Mouse (Mus musculus) left cerebral cortex, postnatal 36 days (tissue): Measurements from ENCODE around the gene Pi4kb. TPM values are rescaled to one million over a fixed set of nuclear protein-coding genes. Genes with fewer than 3 reads are reported as not detected.
"Not testable (repeated sequence)": the region's sequence is repeated elsewhere in the genome, so short reads cannot be mapped to it uniquely, and the experiment has no call there.

Experiments
- DNase-seq, 2 experiments: peaks; one replicate each; pipeline ENCODE4 v3.0.0; 2021 to 2022; ENCODE audit warnings: low spot score in 2 of 2, mixed read lengths in 1 of 2
- intact Hi-C: fragments of 180-260 bp; cut with DNase I; formaldehyde crosslinking; loops from one replicate; pipeline ENCODE4 v1.15.1; 2025
- total RNA-seq, 2 experiments: library from RNA; stranded (reverse); gene quantifications; 2 replicates each; pipeline ENCODE4 v1.2.3; 2021

Gene Pi4kb
- 10 to 100 TPM; 55.4 to 57.1 TPM for total RNA-seq

DNA sequence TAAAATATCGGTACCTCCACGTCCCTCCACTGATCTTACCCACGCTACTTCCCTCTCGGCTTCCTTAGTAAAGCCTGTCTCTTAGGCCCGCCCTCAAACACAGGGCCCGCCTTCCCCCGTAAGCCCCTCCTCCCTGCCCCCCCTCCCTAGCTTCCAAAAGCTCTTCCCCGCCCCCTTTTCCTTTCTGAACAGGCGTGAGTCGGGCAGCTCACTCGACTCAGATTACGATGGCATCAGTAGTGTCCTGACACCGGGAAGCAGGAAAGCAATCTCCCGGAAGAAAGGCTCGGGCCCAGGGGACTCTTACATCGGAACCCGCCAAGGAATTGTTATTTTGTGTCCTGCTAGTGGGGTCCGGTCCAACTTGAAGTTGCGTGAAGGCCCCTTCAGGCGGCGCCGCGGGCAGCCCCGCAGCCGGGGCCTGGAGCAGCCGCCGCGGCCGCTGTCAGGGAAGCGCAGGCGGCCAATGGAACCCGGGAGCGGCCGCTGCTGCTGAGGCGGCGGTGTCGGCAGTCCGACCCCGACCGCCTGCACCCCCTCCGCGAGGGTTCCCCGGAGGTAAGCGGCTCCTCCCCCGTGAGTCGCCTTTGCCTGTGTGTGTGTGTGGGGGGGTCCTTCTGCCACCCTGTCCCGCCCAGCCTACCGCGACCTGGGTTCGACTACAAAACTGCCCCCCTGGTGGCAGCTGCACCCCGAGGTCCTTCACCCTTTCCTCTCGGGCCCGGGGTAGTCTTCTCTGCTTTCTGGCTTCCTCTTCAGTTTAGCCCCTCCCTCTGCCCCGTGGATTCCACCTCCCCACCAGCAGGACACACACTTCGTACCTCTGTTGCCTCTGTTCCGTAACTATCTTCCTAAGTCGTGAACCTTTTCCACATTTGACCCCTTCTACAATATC lies at the start of gene Pi4kb:
Gene Pi4kb, plus strand, starts transcription at position 204 of the 895 bp plus-strand sequence.
- peak; percentile 85 to 86 for DNase-seq
- intact Hi-C loops: loop anchor here (2.0 kb wide), 1 partner anchor 22 kb away; no protein-coding TSS in a partner anchor

DNA sequence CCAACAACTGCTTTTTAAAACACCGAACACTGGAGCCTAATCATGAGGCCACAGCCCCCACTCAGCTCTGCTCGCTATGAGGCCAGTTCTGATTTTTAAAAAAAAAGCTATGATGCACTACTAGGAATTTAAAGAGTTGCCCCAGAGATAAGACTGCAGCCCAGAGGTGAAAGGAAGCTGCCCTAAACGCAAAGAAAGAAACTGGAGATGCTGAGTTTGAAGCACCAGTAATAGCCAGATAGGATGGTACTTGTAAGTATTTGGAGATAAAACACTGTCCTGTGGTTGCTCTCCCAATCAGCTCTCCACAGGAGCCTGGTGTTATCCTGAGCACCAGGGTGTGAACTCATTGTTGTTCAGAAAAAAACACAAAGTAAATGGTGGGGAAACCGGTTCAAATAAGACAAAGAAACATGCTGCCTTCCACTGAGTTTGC lies 48.2 kb upstream of the Pi4kb start:
- DNase-seq, intact Hi-C loops: not testable (repeated sequence)

DNA sequence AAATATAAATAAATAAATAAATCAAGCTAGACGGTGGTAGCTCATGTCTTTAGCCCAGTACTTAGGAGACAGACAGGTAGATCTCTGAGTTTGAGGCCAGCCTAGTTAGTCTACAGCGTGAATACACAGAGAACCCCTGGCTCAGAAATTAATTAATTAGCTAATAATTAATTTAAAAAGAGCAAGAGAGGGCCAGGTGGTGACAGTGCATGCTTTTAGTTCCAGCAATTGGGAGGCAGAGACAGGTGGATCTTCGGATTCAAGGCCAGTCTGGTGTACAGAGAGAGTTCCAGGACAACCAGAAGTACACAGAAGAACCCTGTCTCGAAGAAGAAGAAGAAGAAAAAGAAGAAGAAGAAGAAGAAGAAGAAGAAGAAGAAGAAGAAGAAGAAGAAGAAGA lies 45.6 kb upstream of the Pi4kb start:
- DNase-seq, intact Hi-C loops: not testable (repeated sequence)

DNA sequence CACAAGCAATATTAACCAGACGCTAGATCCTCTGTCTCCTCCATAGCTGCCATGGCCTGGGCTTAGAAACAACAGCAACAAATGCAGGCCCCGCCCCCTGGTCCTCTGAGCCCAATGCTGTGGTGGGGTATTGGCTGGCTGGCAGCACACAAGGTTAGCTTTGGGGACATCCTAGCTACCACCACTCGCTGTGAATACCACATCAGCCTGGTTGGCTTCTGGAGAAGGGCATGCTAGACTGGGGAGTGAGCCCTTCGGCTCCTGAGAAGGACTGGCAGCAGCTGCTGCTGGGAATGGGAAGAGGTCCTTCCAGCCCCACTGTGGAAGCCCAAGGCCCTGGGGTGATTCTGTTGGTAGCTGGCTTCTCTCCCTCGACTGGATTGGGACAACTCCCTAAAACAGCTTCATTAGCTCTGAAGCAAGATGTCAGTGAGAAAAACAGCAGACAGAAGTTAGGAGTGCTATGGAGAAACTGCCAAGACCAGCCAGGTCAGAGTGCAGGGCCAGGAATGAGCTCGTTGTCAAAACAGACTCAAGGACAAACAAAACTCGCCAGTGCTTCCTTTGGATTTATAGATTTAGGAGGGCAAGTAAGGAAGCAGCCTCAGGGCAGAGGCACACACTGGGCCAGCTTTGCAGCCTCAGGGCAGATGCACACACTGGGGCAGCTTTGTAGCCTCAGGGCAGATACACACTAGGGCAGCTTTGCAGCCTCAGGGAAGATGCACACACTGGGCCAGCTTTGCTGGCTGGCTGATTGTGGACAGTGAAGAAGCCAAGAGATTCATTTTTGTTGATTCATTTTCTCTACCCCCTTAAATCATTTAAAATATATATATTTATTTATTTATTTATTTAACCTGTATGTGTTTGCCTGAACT lies 43.9 kb upstream of the Pi4kb start:
- intact Hi-C loops, DNase-seq: not testable (repeated sequence)

DNA sequence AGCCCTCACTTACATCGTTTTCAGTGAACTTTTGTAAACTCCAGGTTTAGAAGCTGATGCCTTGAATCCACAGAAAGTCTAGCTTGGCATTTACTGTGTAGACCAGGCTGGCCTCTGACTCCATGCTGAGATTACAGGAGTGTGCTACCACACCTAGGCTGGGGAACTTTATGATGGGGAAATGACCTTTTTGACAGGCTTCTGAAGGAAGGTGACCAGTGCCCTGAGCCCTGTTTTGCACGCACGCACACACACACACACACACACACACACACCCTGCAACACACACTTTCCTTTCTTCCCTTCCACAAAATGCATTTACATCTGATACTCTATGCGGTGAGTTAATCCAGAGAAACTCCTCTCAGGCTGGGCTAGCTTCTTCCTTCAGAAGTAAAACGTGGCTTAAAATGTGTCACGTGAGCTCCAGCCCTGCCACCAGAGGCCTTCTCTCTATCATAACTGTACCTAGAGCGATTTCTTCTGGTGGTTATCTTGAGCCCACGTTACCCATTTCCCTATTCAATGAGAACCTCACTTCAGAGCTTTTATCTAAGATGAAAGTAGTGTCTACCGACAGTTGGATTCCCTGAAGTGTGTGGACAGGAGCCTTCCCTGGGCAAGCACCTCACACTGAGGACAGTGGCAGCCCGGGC lies 43.0 kb upstream of the Pi4kb start:
- DNase-seq, intact Hi-C loops: not testable (repeated sequence)

DNA sequence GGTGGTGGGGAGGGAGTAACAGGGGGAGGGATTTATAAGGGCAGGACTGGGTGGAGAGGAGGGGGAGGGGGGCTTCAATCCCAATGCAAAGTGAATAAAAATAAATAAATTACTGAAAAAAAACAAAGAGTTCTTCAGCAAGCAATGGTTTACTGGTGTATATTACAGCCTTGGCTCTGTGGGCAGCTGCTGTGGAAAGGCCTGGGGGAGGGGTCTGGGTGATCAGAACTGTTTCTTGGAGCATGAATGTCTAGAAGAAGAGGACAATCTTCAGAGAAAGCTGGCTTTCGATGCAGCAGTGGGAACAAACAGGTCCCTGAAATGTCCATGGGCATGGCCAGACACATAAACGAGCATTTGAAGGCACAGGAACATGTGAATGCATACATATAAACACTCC lies 42.3 kb upstream of the Pi4kb start:
- intact Hi-C loops, DNase-seq: not testable (repeated sequence)

DNA sequence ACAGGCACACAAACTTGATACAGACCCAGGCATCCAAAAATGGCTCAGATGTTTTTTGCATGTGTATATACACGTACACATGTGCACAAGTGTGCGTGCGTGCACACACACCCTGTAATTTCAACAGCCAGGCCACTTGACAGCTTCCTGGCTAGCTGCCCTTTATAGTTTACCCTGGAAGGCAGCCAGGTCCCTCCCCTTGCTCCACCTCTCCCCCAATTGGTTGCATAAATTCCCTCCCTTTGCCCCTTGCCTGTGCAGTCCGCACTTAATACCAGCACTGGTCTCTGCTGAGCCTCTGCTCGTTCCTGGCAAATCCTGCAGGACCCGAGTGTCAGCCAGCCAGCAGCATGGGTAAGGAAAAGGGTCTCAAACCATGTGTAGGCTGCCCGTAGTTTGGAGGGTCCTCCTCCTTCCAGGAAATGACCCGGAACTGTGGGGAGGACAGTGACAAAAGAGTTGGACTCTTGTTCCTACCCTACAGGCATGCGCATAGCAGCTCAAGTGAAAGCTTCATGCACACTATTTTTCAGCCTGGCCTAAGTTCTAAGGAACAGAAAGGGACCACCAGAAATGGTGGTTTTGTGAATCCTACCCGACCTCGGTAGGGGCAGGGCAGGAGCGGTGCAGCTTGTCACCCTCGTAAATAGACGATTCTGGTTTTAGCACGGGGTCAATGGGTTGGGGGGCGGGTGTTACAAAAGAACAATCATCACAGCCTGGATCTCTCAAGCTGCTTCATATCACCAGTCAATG lies 41.5 kb upstream of the Pi4kb start, which contains the start of gene Selenbp1:
Gene Selenbp1, plus strand, starts transcription at position 248 of the 756 bp plus-strand sequence.
- intact Hi-C loops: no loop called here
- peak; percentile 39 to 55 for DNase-seq

DNA sequence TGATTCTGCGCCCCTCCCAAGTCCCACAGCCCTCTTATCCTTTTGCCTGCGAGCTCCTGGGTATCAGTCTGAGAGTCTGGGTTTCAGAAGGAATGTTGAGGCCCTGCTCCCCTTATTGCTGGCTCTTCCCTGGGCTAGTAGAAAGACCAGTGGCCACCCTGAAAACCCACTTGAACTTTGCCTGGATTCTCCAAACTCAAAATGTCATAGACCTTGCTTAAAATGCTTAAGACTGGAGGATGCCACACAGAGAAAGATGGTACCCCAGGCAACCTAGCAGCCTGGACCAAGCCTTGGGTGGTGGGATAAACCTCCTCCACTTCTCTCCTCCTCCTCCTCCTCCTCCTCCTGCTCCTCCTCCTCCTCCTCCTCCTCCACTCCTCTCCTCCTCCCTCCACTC lies 40.9 kb upstream of the Pi4kb start:
- DNase-seq, intact Hi-C loops: not testable (repeated sequence)

DNA sequence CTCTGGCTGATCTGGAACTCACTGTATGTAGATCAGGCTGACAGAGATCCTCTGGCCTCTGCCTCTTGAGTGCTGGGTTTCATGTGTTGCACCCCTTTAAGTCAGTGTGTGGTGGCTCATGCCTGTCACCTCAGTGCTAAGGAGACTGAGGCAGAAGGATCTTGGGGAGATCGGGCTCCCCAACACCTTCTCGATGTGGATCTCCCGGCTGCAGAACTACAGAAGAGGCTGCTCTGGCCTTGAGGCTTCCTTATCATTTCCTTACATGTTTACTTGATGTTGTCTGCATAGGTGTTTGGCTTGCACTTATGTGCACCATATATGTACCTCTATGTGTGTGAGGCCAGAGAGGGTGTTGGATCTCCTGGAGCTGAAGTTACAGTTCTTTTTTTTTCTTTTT lies 40.0 kb upstream of the Pi4kb start:
- DNase-seq, intact Hi-C loops: not testable (repeated sequence)

DNA sequence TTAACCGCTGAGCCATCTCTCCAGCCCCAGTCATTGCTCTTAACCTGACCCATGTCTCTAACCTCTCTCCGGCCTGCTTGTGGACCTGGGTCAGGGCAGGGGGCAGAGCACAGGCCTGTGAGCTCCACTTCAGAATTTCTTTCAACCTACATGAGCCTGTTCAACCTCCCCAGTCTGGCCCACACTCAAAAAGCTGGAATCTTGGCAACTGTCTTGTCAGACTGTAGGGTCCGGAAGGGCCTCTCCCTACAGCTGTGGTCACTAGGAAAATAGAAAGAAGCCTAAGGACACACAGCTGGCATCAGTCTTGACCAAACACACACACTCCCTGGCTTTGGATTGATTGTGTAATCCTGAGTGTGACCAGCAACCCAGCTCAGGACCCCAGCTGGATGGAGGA lies 39.2 kb upstream of the Pi4kb start:
- intact Hi-C loops: loop anchor here (5.0 kb wide), 1 partner anchor 238 kb away; no protein-coding TSS in a partner anchor
- DNase-seq: not testable (repeated sequence)

DNA sequence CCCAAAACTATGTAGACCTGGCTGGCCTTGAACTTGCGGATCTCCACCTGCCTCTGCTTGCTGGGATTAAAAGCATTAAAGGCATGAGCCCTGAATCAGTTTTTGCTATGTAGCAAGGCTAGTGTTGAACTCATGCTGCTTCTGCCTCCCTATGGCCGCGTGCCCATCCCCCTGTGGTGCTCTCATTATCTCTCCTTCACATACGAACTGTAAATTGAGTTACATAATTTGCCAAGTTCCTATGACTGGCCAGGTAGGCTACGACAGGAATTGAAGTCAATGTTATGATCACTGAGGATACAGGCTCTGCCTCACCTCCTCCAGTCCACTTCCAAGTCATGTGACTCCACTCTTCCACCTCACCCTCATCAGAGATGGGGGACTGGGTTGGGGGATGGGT lies 38.4 kb upstream of the Pi4kb start:
- DNase-seq: not testable (repeated sequence)
- intact Hi-C loops: loop anchor here (5.0 kb wide), 1 partner anchor 239 kb away; no protein-coding TSS in a partner anchor

DNA sequence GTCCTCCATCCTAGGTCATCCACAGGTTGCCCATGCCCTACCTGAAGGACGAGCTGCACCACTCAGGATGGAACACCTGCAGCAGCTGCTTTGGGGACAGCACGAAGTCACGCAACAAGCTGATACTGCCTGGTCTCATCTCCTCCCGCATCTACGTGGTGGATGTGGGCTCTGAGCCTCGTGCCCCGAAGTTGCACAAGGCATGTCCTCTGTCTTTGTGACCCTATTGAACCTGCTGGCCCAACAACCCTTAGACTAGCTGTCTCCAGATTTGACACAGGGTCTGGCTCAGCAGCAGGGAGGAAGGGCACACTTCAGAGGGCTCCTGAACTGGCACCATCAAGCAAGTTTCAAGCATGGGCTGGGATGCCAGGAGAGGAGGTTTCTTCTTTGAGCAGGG lies 37.3 kb upstream of the Pi4kb start:
- intact Hi-C loops: loop anchor here (5.0 kb wide), 1 partner anchor 240 kb away; no protein-coding TSS in a partner anchor

DNA sequence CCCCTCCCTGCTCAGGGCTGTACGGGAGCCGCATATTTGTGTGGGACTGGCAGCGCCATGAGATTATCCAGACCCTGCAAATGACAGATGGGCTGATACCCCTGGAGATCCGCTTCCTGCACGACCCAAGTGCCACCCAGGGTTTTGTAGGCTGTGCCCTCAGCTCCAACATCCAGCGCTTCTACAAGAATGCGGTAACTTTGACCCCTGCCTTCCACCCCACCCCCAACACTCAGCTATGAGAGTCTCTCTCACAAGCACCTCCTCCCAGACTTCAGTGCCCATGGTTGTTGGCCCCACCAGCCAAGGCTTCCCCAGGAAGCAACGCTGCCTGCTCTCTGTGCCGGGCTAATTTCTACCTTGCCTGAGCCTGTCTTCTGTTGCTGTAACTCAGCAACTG lies 34.5 kb upstream of the Pi4kb start:
- DNase-seq, intact Hi-C loops: not testable (repeated sequence)

More for the DNA sequence above, 37.3 kb upstream of the Pi4kb start:
- DNase-seq: not testable (repeated sequence)

DNA sequence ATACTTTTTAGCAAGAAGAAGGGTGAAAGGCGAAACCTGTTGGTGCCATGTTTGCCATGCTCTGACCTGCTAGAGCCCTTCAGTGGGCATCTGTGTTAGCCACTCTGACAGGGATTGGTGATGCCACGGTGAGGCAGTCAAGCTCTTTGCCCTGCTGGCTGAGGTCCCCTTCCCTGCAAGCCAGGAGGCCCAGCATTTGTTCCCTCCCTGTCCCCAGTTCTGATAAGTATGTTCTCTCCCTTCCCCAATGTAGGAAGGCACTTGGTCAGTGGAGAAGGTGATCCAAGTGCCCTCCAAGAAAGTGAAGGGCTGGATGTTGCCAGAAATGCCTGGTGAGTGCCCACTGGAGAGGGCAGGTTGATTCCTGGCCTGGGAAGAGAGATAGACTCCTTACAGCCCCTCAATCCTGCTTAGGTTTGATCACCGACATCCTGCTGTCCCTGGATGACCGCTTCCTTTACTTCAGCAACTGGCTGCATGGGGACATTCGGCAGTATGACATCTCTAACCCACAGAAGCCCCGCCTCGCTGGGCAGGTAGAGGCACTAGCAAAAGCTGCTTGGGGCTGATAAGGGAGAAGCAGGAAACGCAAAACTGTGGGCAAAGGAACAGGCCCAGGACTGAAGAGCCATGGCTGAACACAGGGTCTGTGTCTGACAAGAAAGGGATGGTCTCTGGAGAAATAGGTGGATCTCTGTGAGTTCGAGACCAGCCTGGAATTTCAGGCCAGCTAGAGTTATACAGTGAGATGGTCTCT lies 32.1 kb upstream of the Pi4kb start:
- DNase-seq, intact Hi-C loops: not testable (repeated sequence)

DNA sequence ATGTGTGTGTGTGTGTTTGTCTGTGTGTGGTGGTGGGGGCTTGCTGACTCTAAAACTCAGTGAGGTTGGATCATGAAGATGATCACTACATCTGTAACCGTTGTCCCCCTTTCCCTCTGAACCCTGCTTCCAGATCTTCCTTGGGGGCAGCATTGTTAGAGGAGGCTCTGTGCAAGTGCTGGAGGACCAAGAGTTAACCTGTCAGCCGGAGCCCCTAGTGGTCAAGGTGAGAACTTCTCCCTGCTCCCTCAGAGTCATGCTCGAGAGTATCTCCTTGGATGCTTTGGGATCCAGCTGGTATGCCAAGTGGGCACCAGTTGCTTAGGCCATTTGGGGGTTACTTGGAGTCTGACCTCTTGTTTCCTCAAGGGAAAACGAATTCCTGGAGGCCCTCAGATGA lies 30.8 kb upstream of the Pi4kb start:
- DNase-seq, intact Hi-C loops: not testable (repeated sequence)

DNA sequence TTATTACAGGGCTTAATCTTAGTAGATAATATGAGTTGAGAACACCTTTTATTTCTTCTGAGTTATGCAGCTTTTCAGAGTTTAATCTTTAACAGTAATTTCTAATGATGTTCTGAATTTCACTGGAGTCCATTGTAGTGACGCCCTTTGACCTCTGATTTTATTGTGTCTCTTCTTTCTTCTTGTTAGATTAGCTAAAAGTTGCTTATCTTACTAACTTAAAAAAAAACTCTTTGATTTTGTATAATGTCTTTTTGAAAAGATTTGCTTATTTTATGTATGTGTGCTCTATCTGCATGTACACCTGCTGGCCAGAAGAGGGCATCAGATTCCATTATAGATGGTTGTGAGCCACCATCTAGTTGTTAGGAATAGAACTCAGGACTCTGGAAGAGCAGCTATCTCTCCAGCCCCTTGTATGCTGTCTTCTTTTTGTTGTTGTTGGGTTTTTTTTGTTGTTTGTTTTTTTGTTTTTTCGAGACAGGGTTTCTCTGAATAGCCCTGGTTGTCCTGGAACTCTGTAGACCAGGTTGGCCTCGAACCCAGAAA lies 26.4 kb upstream of the Pi4kb start:
- intact Hi-C loops: loop anchor here (2.0 kb wide), 1 partner anchor 49 kb away; no protein-coding TSS in a partner anchor
- DNase-seq: no peak

DNA sequence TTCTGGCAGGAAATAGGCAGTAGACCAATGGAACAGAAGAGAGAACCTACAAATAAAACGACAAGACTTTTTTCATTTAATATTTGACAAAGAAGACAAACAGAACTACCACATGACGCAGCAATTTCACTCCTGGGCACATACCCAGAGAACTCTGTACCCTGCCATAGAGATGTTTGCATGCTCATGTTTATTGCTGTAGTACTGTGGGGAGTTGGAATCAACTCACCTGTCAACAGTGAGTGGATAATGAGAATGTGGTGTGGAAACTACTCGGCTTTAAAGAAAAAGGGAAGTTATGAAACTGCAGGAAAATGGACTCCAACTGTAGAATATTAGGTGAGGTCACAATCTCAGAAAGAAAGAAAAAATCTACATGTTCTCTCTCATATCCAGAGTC lies 24.9 kb upstream of the Pi4kb start:
- intact Hi-C loops: loop anchor here (2.0 kb wide), 1 partner anchor 47 kb away; no protein-coding TSS in a partner anchor
- no peak for DNase-seq
